Mouse (Mus musculus): Measurements from ENCODE around the gene Nuak2. TPM values are rescaled to one million over a fixed set of nuclear protein-coding genes. Genes with fewer than 3 reads are reported as not detected.

Nuak2 gene
- polyA plus RNA-seq, 1 experiment from 2014 or later: 20.1 TPM

GRCm38 (mm10) chr1:132380550-132381100, 64.7 kb downstream of the Nuak2 start:
- 89% methylated on average over 27 of the region's 27 CpGs for WGBS
- Histone ChIP-seq H3K9me3 (replicated peaks; ENCODE audit: control insufficient read depth, low read length) (no peaks in the 10 kb centered on the region), H3K27ac (ENCODE audit: low read depth, low read length) (no peak overlapping the region), H3K9ac (ENCODE audit: low read length) (no peak overlapping the region), H3K4me3 (ENCODE audit: low read depth, low read length) (no peak overlapping the region), H3K36me3 (ENCODE audit: control insufficient read depth, insufficient read depth, low read length) (peaks cover 49% of the 10 kb centered on the region), H3K4me1 (ENCODE audit: control insufficient read depth, insufficient read depth, low read length) (peaks cover 12% of the 10 kb centered on the region), H3K4me2 (ENCODE audit: low read length) (no peak overlapping the region), H3K27me3 (replicated peaks; ENCODE audit: control insufficient read depth, insufficient read depth, low read length) (no peaks in the 10 kb centered on the region)
- ATAC-seq: no peak
- DNase-seq (ENCODE audit: low spot score): no peak

GRCm38 (mm10) chr1:132381929-132382328, 66.0 kb downstream of the Nuak2 start:
- DNase-seq (ENCODE audit: low spot score): no peak
- no peak overlapping the region for H3K27ac ChIP-seq (ENCODE audit: low read depth, low read length)
- 69% methylated on average over 10 of the region's 10 CpGs for WGBS

More at GRCm38 (mm10) chr1:132381929-132382328, 66.0 kb downstream of the Nuak2 start:
- Histone ChIP-seq H3K4me1 (ENCODE audit: control insufficient read depth, insufficient read depth, low read length) (peaks cover 12% of the 10 kb centered on the region), H3K9ac (ENCODE audit: low read length) (no peak overlapping the region), H3K4me2 (ENCODE audit: low read length) (no peak overlapping the region), H3K27me3 (replicated peaks; ENCODE audit: control insufficient read depth, insufficient read depth, low read length) (no peaks in the 10 kb centered on the region), H3K36me3 (ENCODE audit: control insufficient read depth, insufficient read depth, low read length) (peaks cover 45% of the 10 kb centered on the region), H3K4me3 (ENCODE audit: low read depth, low read length) (no peak overlapping the region), H3K9me3 (replicated peaks; ENCODE audit: control insufficient read depth, low read length) (no peaks in the 10 kb centered on the region)
- no peak for ATAC-seq

Other genes with a start within 250 kb of the Nuak2 start
- gene Mfsd4a, start 248.1 kb upstream of the Nuak2 start, polyA plus RNA-seq (2014; fragmentation: Nextera tagmentation; extraction: Ambion mirVana): 3.7 and 5.0 TPM in 2 replicates
- 0.31 and 0.69 TPM in 2 replicates for gene Cdk18, start 176.4 kb upstream of the Nuak2 start, polyA plus RNA-seq (2014; fragmentation: Nextera tagmentation; extraction: Ambion mirVana)
- gene Lemd1, start 124.7 kb upstream of the Nuak2 start, polyA plus RNA-seq (2014; fragmentation: Nextera tagmentation; extraction: Ambion mirVana): 15.5 and 18.7 TPM in 2 replicates
- gene AC124108.1, start 124.7 kb upstream of the Nuak2 start, polyA plus RNA-seq (2014; fragmentation: Nextera tagmentation; extraction: Ambion mirVana): 2.2 and 2.9 TPM in 2 replicates
- gene Gm10188, start 86.4 kb upstream of the Nuak2 start, polyA plus RNA-seq (2014; fragmentation: Nextera tagmentation; extraction: Ambion mirVana): not detected in 2 replicates
- gene Klhdc8a, start 17.5 kb upstream of the Nuak2 start, polyA plus RNA-seq (2014; fragmentation: Nextera tagmentation; extraction: Ambion mirVana): 3.4 TPM in 2 replicates
- 18.2 and 23.1 TPM in 2 replicates for gene Tmcc2, start 75.2 kb downstream of the Nuak2 start, polyA plus RNA-seq (2014; fragmentation: Nextera tagmentation; extraction: Ambion mirVana)
- 7.7 and 8.9 TPM in 2 replicates for gene Dstyk, start 101.4 kb downstream of the Nuak2 start, polyA plus RNA-seq (2014; fragmentation: Nextera tagmentation; extraction: Ambion mirVana)
- 46.5 and 53.7 TPM in 2 replicates for gene Rbbp5, start 161.2 kb downstream of the Nuak2 start, polyA plus RNA-seq (2014; fragmentation: Nextera tagmentation; extraction: Ambion mirVana)
- 0.74 and 1.1 TPM in 2 replicates for gene Tmem81, start 190.1 kb downstream of the Nuak2 start, polyA plus RNA-seq (2014; fragmentation: Nextera tagmentation; extraction: Ambion mirVana)
- gene Cntn2, start 227.1 kb downstream of the Nuak2 start, polyA plus RNA-seq (2014; fragmentation: Nextera tagmentation; extraction: Ambion mirVana): 68.0 and 102 TPM in 2 replicates

Data from forebrain, embryonic 14.5 days (tissue).